ENCODE assay signal across 18 mouse cellular contexts in genomic region chr6:144408030-144408429, GRCm38 (mm10).
"Had no signal": no experiment of that assay in that cellular context is flagged by ENCODE, and none has a peak within 500 bp of the region (broad histone marks: within the 10 kb centered on the region; RNA-seq: fewer than 3 reads in every experiment).

No protein-coding gene starts in this region.

- DNase-seq: left cerebral cortex, postnatal 4 days; lung, embryonic 14.5 days; lung, postnatal 10 days; lung, postnatal 4 days; retina, postnatal 1 day; right cerebral cortex, postnatal 4 days; spleen, adult 18-20 months; thymus, adult 18-20 months; thymus, postnatal 14 days had no signal

- H3K4me2 ChIP-seq: limb, embryonic 13.5 days; lung, embryonic 14.5 days; midbrain, embryonic 11.5 days; midbrain, embryonic 15.5 days; neural tube, embryonic 13.5 days had no signal

- H3K4me3 ChIP-seq: layer of hippocampus, adult 2 months; limb, embryonic 13.5 days; megakaryocyte, embryonic 14.5 days; midbrain, embryonic 15.5 days; neural tube, embryonic 13.5 days had no signal

- H3K4me1 ChIP-seq: limb, embryonic 13.5 days; megakaryocyte, embryonic 14.5 days; midbrain, embryonic 15.5 days; neural tube, embryonic 13.5 days had no signal

- H3K27me3 ChIP-seq: limb, embryonic 13.5 days; megakaryocyte, embryonic 14.5 days; midbrain, embryonic 15.5 days; neural tube, embryonic 13.5 days had no signal

- ATAC-seq: hindbrain, postnatal 0 days; midbrain, embryonic 15.5 days had no signal

- H3K9me3 ChIP-seq: limb, embryonic 13.5 days; megakaryocyte, embryonic 14.5 days; midbrain, embryonic 15.5 days; neural tube, embryonic 13.5 days had no signal

- H3K27ac ChIP-seq: hindbrain, postnatal 0 days; kidney, postnatal 0 days; layer of hippocampus, adult 2 months; limb, embryonic 13.5 days; liver, embryonic 14.5 days; midbrain, embryonic 15.5 days; neural tube, embryonic 13.5 days had no signal

- H3K36me3 ChIP-seq: limb, embryonic 13.5 days; midbrain, embryonic 15.5 days; neural tube, embryonic 13.5 days had no signal

- H3K9ac ChIP-seq: limb, embryonic 13.5 days; liver, embryonic 14.5 days; lung, embryonic 14.5 days; midbrain, embryonic 15.5 days; neural tube, embryonic 13.5 days had no signal
